Mouse (Mus musculus) hindbrain, embryonic 12.5 days (tissue): ENCODE measurements around the gene Nup153. TPM values are rescaled to one million over a fixed set of nuclear protein-coding genes. Genes with fewer than 3 reads are reported as not detected.

Experiments
- ATAC-seq: fragments of 200-750 bp; cut with Nextera tagmentation; 2 replicates; pipeline ENCODE4 v1.8.0; 2017; ENCODE audit warnings: moderate TSS enrichment; ENCODE audit not compliant: low FRiP score
- H3K27ac ChIP-seq: fragments of 300-500 bp; sonication (generic); 2 replicates; pipeline ENCODE4 v1.5.1; 2016; ENCODE audit warnings: mild to moderate bottlenecking
- H3K27me3 ChIP-seq: fragments of 300-500 bp; sonication (generic); 2 replicates; pipeline ENCODE4 v1.6.1; 2016; ENCODE audit warnings: mild to moderate bottlenecking
- H3K36me3 ChIP-seq: fragments of 300-500 bp; sonication (generic); 2 replicates; pipeline ENCODE4 v1.6.1; 2016; ENCODE audit warnings: mild to moderate bottlenecking
- H3K4me1 ChIP-seq: fragments of 300-500 bp; sonication (generic); 2 replicates; pipeline ENCODE4 v1.6.1; 2016
- H3K4me2 ChIP-seq: fragments of 300-500 bp; sonication (generic); replicated peaks from 2 replicates; pipeline ENCODE4 v1.6.1; 2016; ENCODE audit warnings: mild to moderate bottlenecking
- H3K4me3 ChIP-seq: fragments of 300-500 bp; sonication (generic); 2 replicates; pipeline ENCODE4 v1.5.1; 2016; ENCODE audit warnings: mild to moderate bottlenecking
- H3K9ac ChIP-seq: fragments of 300-500 bp; sonication (generic); 2 replicates; pipeline ENCODE4 v1.6.1; 2016; ENCODE audit warnings: mild to moderate bottlenecking, moderate library complexity
- H3K9me3 ChIP-seq: fragments of 300-500 bp; sonication (generic); replicated peaks from 2 replicates; pipeline ENCODE4 v1.6.1; 2016; ENCODE audit warnings: mild to moderate bottlenecking
- WGBS: fragments of 180-500 bp; shearing (Covaris S2); methylation state at CpG from one replicate; pipeline ENCODE4 v1.1.7; 2016; 5-methylcytosine and 5-hydroxymethylcytosine counted together
- polyA plus RNA-seq: library from polyadenylated mRNA; unstranded; fragments of >200 nt; fragmentation: Nextera tagmentation; extraction: Ambion mirVana; gene quantifications from 2 replicates; pipeline ENCODE4 v1.2.1, GENCODE M21; 2016

Gene Nup153
- polyA plus RNA-seq, 1 experiment from 2014 or later = 40.5 TPM

DNA sequence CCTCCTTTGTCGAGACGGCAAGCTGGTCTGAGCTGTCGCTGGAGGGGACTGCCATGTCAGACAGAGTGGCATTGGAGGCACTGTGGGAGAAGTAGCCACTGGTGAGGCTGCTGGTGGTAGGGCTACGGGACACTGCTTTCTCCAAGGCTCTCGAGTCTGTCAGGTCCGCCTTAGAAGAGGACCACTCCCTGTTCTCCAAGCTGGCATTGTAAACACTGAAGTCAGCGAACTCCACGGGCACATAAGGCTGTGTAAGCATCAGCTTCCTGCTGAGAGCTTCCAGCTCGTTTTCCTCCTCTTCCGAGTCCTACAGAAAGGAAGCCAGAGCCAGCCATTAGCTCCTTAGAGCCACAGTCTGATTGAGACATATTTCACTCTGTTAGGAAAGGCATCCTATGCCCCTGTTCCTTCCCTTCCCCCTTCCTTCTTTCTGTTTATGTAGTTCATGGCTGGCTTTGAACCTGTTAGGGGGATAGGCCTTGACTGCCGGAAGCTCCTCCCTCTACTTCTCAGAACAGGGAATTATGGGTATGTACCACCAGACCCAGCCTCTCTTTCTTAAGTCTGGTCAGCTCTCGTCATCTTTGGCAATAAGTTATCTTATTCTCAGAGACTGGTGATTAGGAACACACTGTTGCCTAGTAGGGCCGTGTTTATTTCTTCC, 25.0 kb upstream of the Nup153 start:
- Histone ChIP-seq H3K4me2 (no peak overlapping the region), H3K4me3 (no peak overlapping the region), H3K4me1 (no peaks in the 10 kb centered on the region), H3K27me3 (no peaks in the 10 kb centered on the region), H3K27ac (no peak overlapping the region), H3K9ac (no peak overlapping the region), H3K9me3 (no peaks in the 10 kb centered on the region), H3K36me3 (peaks cover 35% of the 10 kb centered on the region)
- ATAC-seq = no peak
- WGBS = 87% methylated on average over 13 of the region's 13 CpGs

DNA sequence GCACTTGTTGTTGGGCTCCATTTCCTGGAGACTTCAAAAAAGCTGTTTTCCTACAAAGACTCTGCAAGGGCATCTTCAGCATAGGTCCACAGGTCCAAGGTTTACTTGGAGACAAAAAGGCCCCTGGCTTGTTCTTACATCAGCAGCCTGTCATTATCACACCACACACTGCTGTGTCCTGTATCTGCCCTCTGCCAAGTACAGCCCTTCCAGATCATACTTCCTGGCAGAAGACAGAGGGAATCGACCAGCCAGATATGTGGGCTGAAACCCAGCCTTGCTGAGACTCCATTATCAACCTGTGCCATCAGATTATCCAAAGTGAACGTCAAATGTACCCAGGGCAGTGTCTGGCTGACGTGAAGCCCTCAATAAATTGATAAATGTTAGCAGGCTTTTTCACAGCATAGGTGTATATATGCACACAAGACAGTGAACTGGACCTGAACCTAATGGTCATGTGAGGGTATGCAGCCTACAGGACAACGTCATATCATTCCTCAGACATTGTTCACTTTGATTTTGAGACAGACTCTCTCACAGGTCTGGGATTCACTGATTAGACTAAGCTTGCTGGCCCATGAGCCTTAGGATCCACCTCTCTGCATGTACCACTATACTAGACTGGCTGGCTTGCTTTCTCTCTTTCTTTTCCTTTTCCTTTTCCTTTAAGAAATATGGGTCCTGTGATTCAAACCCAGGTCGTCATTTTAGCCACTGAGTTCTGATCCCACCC, 20.6 kb upstream of the Nup153 start:
- no peaks in the 10 kb centered on the region for H3K4me1 ChIP-seq
- H3K27me3 ChIP-seq = no peaks in the 10 kb centered on the region
- H3K4me3 ChIP-seq = no peak overlapping the region
- H3K36me3 ChIP-seq = peaks cover 33% of the 10 kb centered on the region
- no peak overlapping the region for H3K4me2 ChIP-seq
- H3K27ac ChIP-seq = no peak overlapping the region
- no peak overlapping the region for H3K9ac ChIP-seq
- 91% methylated on average over 5 of the region's 5 CpGs for WGBS
- ATAC-seq = no peak
- no peaks in the 10 kb centered on the region for H3K9me3 ChIP-seq

GRCm38 (mm10) chr13:46743821-46744220, 16.1 kb upstream of the Nup153 start:
- Histone ChIP-seq H3K36me3 (no peaks in the 10 kb centered on the region), H3K27me3 (no peaks in the 10 kb centered on the region), H3K27ac (no peak overlapping the region), H3K4me1 (no peaks in the 10 kb centered on the region), H3K4me3 (no peak overlapping the region), H3K9me3 (no peaks in the 10 kb centered on the region), H3K4me2 (no peak overlapping the region), H3K9ac (no peak overlapping the region)
- no peak for ATAC-seq
- 83% methylated on average over 8 of the region's 8 CpGs for whole genome bisulfite sequencing

DNA sequence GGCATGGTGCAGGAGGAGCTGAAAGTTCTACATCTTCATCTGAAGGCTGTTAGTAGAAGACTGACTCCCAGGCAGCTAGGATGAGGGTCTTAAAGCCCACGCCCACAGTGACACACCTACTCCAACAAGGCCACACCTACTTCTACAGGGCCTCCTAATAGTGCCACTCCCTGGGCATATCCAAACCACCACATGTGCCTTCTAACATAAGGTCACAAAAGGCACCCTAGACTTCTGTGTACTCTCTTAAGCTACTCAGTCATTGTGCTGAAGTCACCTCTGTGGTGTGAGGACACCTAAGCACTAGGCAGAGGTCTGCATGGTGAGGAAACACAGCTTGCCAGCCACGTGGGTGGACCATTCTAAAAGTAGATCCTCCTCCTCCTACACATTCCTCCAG, 14.6 kb upstream of the Nup153 start:
- no peak overlapping the region for H3K9ac ChIP-seq
- H3K27ac ChIP-seq = no peak overlapping the region
- ATAC-seq = no peak
- no peaks in the 10 kb centered on the region for H3K36me3 ChIP-seq
- 64% methylated on average over 2 of the region's 2 CpGs for WGBS
- H3K4me2 ChIP-seq = no peak overlapping the region
- H3K4me3 ChIP-seq = no peak overlapping the region
- no peaks in the 10 kb centered on the region for H3K27me3 ChIP-seq
- no peaks in the 10 kb centered on the region for H3K9me3 ChIP-seq
- no peaks in the 10 kb centered on the region for H3K4me1 ChIP-seq

- Histone ChIP-seq H3K36me3 (no peaks in the 10 kb centered on the region), H3K9ac (no peak overlapping the region), H3K9me3 (no peaks in the 10 kb centered on the region), H3K27ac (no peak overlapping the region), H3K4me2 (no peak overlapping the region), H3K4me3 (no peak overlapping the region), H3K4me1 (peaks cover 8% of the 10 kb centered on the region; the same call in 1 of the 2 replicates), H3K27me3 (no peaks in the 10 kb centered on the region)
- WGBS = 77% methylated on average over 7 of the region's 7 CpGs
- ATAC-seq = no peak
Observed at GRCm38 (mm10) chr13:46739426-46739825, 11.7 kb upstream of the Nup153 start.

DNA sequence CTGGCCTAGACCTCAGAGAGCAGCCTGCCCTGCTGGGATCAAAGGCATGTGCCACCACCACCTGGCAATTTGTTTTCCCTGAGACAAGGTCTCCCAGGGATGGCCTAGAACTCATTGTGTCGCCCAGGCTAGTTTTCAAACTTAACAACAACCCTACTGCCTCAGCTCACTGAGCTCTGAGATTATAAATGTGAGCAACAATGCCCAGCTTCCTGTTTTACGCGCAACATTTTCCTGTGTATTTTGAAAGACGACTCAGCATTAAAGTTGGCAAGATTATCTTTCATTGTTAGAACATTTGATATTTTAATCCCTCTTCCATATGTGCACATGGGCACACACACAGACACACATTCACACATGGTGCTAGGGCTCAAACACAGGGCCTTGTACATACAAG, 9.7 kb upstream of the Nup153 start:
- H3K9ac ChIP-seq = no peak overlapping the region
- H3K4me2 ChIP-seq = no peak overlapping the region
- 81% methylated on average over 4 of the region's 4 CpGs for WGBS

GRCm38 (mm10) chr13:46736479-46736865, 8.7 kb upstream of the Nup153 start:
- no peak overlapping the region for H3K27ac ChIP-seq
- H3K9ac ChIP-seq = peak overlapping the region; percentile 46
- H3K4me3 ChIP-seq = peak overlapping the region; percentile 35
- peak overlapping the region; percentile 74 for H3K4me2 ChIP-seq
- H3K36me3 ChIP-seq = no peaks in the 10 kb centered on the region
- H3K4me1 ChIP-seq = peaks cover 8% of the 10 kb centered on the region; the same call in 1 of the 2 replicates
- H3K27me3 ChIP-seq = 0 out of 2 replicates have a peak, but pooled peaks cover 3% of the 10 kb centered on the region
- ATAC-seq = no peak
- H3K9me3 ChIP-seq = no peaks in the 10 kb centered on the region
- WGBS = 4% methylated on average over 12 of the region's 12 CpGs

More for the DNA sequence above, 9.7 kb upstream of the Nup153 start:
- ATAC-seq = no peak
- Histone ChIP-seq H3K4me1 (peaks cover 8% of the 10 kb centered on the region; the same call in 1 of the 2 replicates), H3K27me3 (0 out of 2 replicates have a peak, but pooled peaks cover 3% of the 10 kb centered on the region), H3K4me3 (no peak overlapping the region), H3K36me3 (no peaks in the 10 kb centered on the region), H3K27ac (no peak overlapping the region), H3K9me3 (no peaks in the 10 kb centered on the region)

GRCm38 (mm10) chr13:46735808-46736478, 8.2 kb upstream of the Nup153 start:
- peaks cover 8% of the 10 kb centered on the region; the same call in 1 of the 2 replicates for H3K4me1 ChIP-seq
- H3K27ac ChIP-seq = no peak overlapping the region
- 0 out of 2 replicates have a peak, but pooled peaks cover 3% of the 10 kb centered on the region for H3K27me3 ChIP-seq
- peak overlapping the region; percentile 74 for H3K4me2 ChIP-seq
- H3K36me3 ChIP-seq = no peaks in the 10 kb centered on the region
- peak overlapping the region; percentile 46 for H3K9ac ChIP-seq
- H3K9me3 ChIP-seq = no peaks in the 10 kb centered on the region
- WGBS = under 1% methylated on average over 20 of the region's 20 CpGs
- peak; percentile 26; the same call in 1 of the 2 replicates for ATAC-seq
- H3K4me3 ChIP-seq = peak overlapping the region; percentile 35

DNA sequence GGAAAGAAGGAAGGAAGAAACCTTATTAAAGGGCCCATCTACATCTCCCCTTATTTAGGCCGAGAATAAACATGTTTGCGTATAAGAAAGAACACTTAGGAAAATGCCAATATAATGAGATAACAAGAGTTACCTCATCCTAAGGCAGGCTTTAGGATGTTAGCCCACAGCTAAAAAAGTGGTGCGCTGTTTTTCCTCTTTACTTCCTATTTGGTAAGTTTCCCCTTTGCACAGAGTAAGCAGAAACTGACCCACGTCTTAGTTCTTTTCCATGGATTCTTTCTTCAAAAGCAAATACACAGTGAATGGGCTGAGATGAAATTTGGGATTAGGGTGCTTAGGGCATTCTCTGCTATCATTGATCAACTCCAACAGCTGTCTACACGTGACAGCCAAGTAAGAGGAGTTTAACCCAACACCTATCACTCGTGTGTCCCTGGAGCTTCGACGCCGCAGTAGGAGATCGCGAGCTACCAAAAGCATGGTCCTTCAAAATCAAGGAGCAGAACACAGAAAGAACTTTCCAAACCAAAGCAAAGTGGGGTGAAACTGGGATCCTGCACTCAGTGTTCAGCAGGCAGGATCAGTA, 7.6 kb upstream of the Nup153 start:
- H3K27ac ChIP-seq = no peak overlapping the region
- H3K4me3 ChIP-seq = peak overlapping the region; percentile 35
- H3K36me3 ChIP-seq = no peaks in the 10 kb centered on the region
- ATAC-seq = no peak
- no peak overlapping the region for H3K9ac ChIP-seq
- 0 out of 2 replicates have a peak, but pooled peaks cover 3% of the 10 kb centered on the region for H3K27me3 ChIP-seq
- peaks cover 8% of the 10 kb centered on the region; the same call in 1 of the 2 replicates for H3K4me1 ChIP-seq
- H3K9me3 ChIP-seq = no peaks in the 10 kb centered on the region
- 51% methylated on average over 11 of the region's 11 CpGs for WGBS
- H3K4me2 ChIP-seq = peak overlapping the region; percentile 74

GRCm38 (mm10) chr13:46729998-46730397, 2.3 kb upstream of the Nup153 start:
- H3K36me3 ChIP-seq = no peaks in the 10 kb centered on the region
- ATAC-seq = no peak
- no peak overlapping the region for H3K9ac ChIP-seq
- no peaks in the 10 kb centered on the region for H3K9me3 ChIP-seq
- H3K27ac ChIP-seq = no peak overlapping the region
- no peak overlapping the region for H3K4me3 ChIP-seq
- 81% methylated on average over 2 of the region's 2 CpGs for WGBS
- peaks cover 8% of the 10 kb centered on the region for H3K4me1 ChIP-seq
- H3K27me3 ChIP-seq = 0 out of 2 replicates have a peak, but pooled peaks cover 3% of the 10 kb centered on the region
- no peak overlapping the region for H3K4me2 ChIP-seq

DNA sequence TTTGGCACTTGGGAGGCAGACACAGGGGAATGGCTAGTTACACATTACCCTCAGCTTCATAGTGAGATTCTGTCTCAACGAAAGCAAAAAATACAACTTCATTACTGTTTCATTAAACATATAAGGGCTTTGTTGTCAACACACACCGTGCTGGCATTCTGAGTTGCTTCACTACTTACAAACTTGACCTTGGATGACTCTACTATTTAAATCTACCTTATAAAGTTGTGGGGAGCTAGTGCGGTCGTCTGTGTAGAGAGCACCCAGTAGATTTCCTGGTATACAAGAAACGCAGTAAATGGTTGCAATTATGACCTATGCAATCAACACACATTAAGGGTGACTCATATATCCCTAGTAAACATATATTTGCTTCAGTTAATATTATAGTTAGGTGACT, 671 bp upstream of the Nup153 start:
- Histone ChIP-seq H3K9me3 (no peaks in the 10 kb centered on the region), H3K4me2 (peak overlapping the region; percentile 80), H3K27ac (peak overlapping the region; percentile 92), H3K27me3 (0 out of 2 replicates have a peak, but pooled peaks cover 2% of the 10 kb centered on the region), H3K4me3 (peak overlapping the region; percentile 100), H3K9ac (peak overlapping the region; percentile 96), H3K4me1 (peaks cover 15% of the 10 kb centered on the region), H3K36me3 (no peaks in the 10 kb centered on the region)
- ATAC-seq = peak; percentile 24; the same call in 1 of the 2 replicates
- 40% methylated on average over 5 of the region's 5 CpGs for WGBS
